Mouse (Mus musculus) limb, embryonic 10.5 days (tissue): ENCODE measurements around the gene Artn. TPM values are rescaled to one million over a fixed set of nuclear protein-coding genes. Genes with fewer than 3 reads are reported as not detected.

ENCODE experiments used
- DNase-seq: peaks from one replicate; pipeline ENCODE4 v3.0.0-alpha.2; 2017; ENCODE audit warnings: low spot score
- H3K27ac ChIP-seq: fragments of 300-500 bp; sonication (generic); 2 replicates; pipeline ENCODE4 v1.5.1; 2016; ENCODE audit warnings: mild to moderate bottlenecking
- H3K27me3 ChIP-seq: fragments of 300-500 bp; sonication (generic); 2 replicates; pipeline ENCODE4 v1.6.1; 2016; ENCODE audit warnings: low read depth, mild to moderate bottlenecking; ENCODE audit not compliant: poor library complexity, severe bottlenecking
- H3K36me3 ChIP-seq: fragments of 300-500 bp; sonication (generic); 2 replicates; pipeline ENCODE4 v1.6.1; 2016; ENCODE audit warnings: mild to moderate bottlenecking, moderate library complexity
- H3K4me1 ChIP-seq: fragments of 300-500 bp; sonication (generic); 2 replicates; pipeline ENCODE4 v1.6.1; 2016
- H3K4me3 ChIP-seq: fragments of 300-500 bp; sonication (generic); 2 replicates; pipeline ENCODE4 v1.5.1; 2016; ENCODE audit warnings: mild to moderate bottlenecking, moderate library complexity
- H3K9me3 ChIP-seq: fragments of 300-500 bp; sonication (generic); replicated peaks from 2 replicates; pipeline ENCODE4 v1.6.1; 2016; ENCODE audit warnings: mild to moderate bottlenecking
- WGBS: fragments of 180-500 bp; shearing (Covaris S2); methylation state at CpG from one replicate; pipeline ENCODE4 v1.1.7; 2016; 5-methylcytosine and 5-hydroxymethylcytosine counted together
- polyA plus RNA-seq: library from polyadenylated mRNA; unstranded; fragments of >200 nt; fragmentation: Nextera tagmentation; extraction: Ambion mirVana; gene quantifications from 2 replicates; pipeline ENCODE4 v1.2.1, GENCODE M21; 2016

Gene Artn
- 6.5 and 13.5 TPM in 2 replicates for polyA plus RNA-seq

DNA sequence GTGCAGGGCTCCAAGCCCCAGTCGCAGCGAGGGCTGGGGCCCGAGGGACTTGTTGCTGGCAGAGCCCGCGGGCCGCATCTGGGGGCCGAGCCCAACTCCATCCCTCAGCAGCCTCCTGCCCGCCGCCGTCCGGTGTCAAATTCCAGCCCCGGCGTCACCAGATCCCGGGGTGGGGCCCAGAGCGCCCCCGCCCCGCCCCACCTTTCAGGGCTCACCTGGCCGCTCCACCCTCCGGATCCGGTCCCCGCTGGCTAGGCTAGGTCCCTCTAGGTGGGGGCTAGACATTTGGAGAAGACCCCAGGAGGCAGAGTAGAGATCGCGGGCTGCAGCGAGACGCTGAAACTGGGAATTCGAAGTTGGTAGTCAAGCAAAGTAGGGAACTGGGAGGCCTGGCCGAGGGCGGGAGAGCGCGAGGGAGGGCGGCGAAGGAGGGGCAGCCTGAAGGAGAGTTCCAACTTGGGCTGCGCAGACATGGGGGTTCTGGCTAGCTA is at the start of gene Artn:
TSS of gene Artn (minus strand) at position 373 of the 491 bp plus-strand sequence.
- Histone ChIP-seq H3K4me1 (peaks cover 42% of the 10 kb centered on the region), H3K4me3 (peak within 1 kb of the TSS; percentile 67), H3K36me3 (peaks cover 11% of the 10 kb centered on the region; the same call in 1 of the 2 replicates), H3K9me3 (no peaks in the 10 kb centered on the region), H3K27ac (peak within 1 kb of the TSS; percentile 85), H3K27me3 (peaks cover 63% of the 10 kb centered on the region)
- under 1% methylated on average over 33 of the region's 33 CpGs for WGBS
- peak; percentile 87 for DNase-seq

GRCm38 (mm10) chr4:117979181-117979580 is 49.6 kb upstream of the Artn start:
- H3K27ac ChIP-seq = no peak overlapping the region
- no peaks in the 10 kb centered on the region for H3K27me3 ChIP-seq
- H3K4me1 ChIP-seq = peaks cover 19% of the 10 kb centered on the region
- 93% methylated on average over 4 of the region's 4 CpGs for WGBS
- no peaks in the 10 kb centered on the region for H3K9me3 ChIP-seq
- H3K4me3 ChIP-seq = no peak overlapping the region
- DNase-seq = no peak
- no peaks in the 10 kb centered on the region for H3K36me3 ChIP-seq

DNA sequence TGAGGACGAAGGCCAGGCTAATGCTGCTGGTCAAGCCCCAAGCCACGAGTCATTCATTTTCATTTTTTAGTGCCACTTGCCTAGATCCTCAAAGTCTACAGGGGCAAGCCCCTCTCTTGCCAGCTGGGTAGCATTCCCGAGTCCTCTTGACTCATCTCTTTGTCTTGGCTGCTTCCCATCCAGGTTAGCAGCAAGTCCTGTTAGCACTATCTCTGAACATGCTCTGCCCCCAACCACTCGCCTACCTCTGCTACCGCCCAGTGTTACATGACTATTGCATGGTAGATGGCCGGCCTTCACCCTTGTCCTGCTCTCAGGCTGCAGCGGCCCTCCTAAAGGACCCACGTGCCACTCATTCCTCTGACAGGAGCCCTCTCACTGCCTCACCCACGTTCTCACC is 48.7 kb upstream of the Artn start:
- Histone ChIP-seq H3K4me3 (no peak overlapping the region), H3K27me3 (no peaks in the 10 kb centered on the region), H3K9me3 (no peaks in the 10 kb centered on the region), H3K36me3 (no peaks in the 10 kb centered on the region), H3K4me1 (peaks cover 24% of the 10 kb centered on the region), H3K27ac (no peak overlapping the region)
- WGBS = 90% methylated on average over 9 of the region's 9 CpGs
- no peak for DNase-seq

DNA sequence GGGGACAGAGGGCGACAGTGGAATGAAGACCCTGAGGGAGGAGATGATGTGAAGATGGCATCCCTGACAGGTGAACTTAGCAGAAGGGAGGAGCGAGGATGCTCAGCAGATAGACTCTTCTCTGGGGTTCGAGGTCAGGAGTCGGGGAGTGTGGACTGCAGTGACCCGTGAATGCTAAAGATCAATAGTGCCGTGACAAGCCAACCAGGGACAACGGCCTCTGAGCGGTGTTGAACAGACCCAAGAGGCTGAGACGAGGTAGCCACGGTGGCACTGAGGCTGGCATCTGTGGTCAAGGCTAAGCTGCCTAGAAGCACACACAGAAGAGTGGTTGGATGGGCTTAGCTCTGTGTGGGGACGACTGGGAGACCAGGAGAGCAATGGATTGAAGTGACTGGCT is 48.3 kb upstream of the Artn start:
- peaks cover 29% of the 10 kb centered on the region for H3K4me1 ChIP-seq
- no peaks in the 10 kb centered on the region for H3K27me3 ChIP-seq
- 0 out of 2 replicates have a peak overlapping the region, but pooled peaks have one; percentile 8 for H3K27ac ChIP-seq
- DNase-seq = no peak
- H3K36me3 ChIP-seq = no peaks in the 10 kb centered on the region
- no peak overlapping the region for H3K4me3 ChIP-seq
- no peaks in the 10 kb centered on the region for H3K9me3 ChIP-seq
- WGBS = 88% methylated on average over 11 of the region's 11 CpGs

DNA sequence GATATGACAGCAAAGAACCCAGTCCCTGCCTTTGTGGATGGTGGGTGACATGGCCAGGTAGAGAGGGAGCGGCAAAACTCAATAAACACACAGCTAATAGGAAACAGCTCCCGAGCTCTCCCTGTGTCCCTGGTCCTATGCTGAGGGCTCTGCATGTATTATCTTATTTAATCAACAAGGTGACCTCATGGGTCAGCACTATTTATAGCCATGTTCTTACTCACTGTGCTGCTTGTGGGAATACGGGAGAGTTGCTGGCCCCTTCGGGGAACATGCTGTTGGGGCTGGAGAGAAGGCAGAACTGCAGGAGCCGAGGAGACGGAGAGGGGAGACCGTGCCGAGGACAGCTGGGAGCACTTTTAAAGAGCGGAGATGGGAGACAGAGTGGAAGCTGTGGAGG is 47.8 kb upstream of the Artn start:
- 78% methylated on average over 9 of the region's 9 CpGs for whole genome bisulfite sequencing
- Histone ChIP-seq H3K36me3 (no peaks in the 10 kb centered on the region), H3K4me1 (peaks cover 32% of the 10 kb centered on the region), H3K9me3 (no peaks in the 10 kb centered on the region), H3K27ac (0 out of 2 replicates have a peak overlapping the region, but pooled peaks have one; percentile 8), H3K4me3 (no peak overlapping the region), H3K27me3 (no peaks in the 10 kb centered on the region)
- no peak for DNase-seq

DNA sequence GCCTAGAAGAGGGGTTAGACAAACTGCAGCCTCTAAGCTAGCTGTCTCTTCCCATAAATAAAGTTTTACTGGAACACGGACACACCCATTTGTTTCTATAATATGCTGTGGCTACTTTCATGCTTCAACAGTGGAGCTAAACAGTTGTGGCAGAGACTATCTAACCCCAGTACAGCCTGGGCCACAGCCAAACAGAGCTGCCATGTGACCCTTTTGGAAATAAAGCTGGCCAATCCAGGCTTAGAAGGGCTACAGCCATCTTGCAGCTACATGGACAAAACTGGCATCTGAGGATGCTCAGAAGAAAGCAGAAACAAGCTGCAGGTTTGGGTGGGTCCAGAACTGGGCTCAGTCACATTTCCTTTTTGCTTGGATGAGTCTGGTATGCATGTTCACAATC is 46.3 kb upstream of the Artn start:
- Histone ChIP-seq H3K27ac (no peak overlapping the region), H3K4me3 (no peak overlapping the region), H3K36me3 (no peaks in the 10 kb centered on the region), H3K9me3 (no peaks in the 10 kb centered on the region), H3K27me3 (no peaks in the 10 kb centered on the region), H3K4me1 (peaks cover 32% of the 10 kb centered on the region)
- WGBS = 92% methylated on average over 1 of the region's 1 CpGs
- no peak for DNase-seq

DNA sequence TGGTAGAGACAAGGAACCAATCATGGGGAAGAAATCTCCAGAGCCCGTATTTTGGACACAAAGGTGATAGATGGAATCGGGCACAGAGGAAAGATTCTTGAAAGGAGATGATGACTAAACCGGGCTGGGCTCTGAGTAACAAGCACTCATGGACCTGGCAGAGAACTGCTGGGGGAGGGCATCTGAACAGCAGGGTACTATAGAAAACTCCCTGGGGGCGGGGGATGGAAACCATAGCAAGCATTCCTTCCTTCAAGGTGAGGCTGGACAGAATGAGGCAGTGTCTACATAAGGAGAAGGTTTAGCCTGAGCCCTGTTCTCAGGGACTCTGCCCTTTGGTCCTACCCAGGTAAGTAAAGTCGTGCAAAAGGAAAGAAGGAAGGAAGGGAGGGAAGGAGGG is 45.2 kb upstream of the Artn start:
- H3K27ac ChIP-seq = no peak overlapping the region; the same call in 1 of the 2 replicates
- 79% methylated on average over 5 of the region's 5 CpGs for WGBS
- no peak overlapping the region for H3K4me3 ChIP-seq
- no peaks in the 10 kb centered on the region for H3K9me3 ChIP-seq
- peaks cover 36% of the 10 kb centered on the region for H3K4me1 ChIP-seq
- no peaks in the 10 kb centered on the region for H3K36me3 ChIP-seq
- H3K27me3 ChIP-seq = no peaks in the 10 kb centered on the region
- no peak for DNase-seq

- Histone ChIP-seq H3K4me1 (peaks cover 39% of the 10 kb centered on the region), H3K9me3 (no peaks in the 10 kb centered on the region), H3K27me3 (no peaks in the 10 kb centered on the region), H3K36me3 (no peaks in the 10 kb centered on the region), H3K4me3 (no peak overlapping the region), H3K27ac (no peak overlapping the region; the same call in 1 of the 2 replicates)
- 40% methylated on average over 10 of the region's 10 CpGs for WGBS
- DNase-seq = no peak
These were observed 43.4 kb upstream of the Artn start for GRCm38 (mm10) chr4:117972999-117973398.

- 72% methylated on average over 14 of the region's 14 CpGs for WGBS
- H3K4me3 ChIP-seq = no peak overlapping the region
- DNase-seq = no peak
- H3K27ac ChIP-seq = peak overlapping the region; percentile 38; the same call in 1 of the 2 replicates
- no peaks in the 10 kb centered on the region for H3K27me3 ChIP-seq
- peaks cover 32% of the 10 kb centered on the region for H3K36me3 ChIP-seq
- peaks cover 21% of the 10 kb centered on the region for H3K4me1 ChIP-seq
- no peaks in the 10 kb centered on the region for H3K9me3 ChIP-seq
These were observed 34.9 kb upstream of the Artn start for GRCm38 (mm10) chr4:117964346-117965025.

- Histone ChIP-seq H3K27ac (peak overlapping the region; percentile 67; the same call in 1 of the 2 replicates), H3K9me3 (no peaks in the 10 kb centered on the region), H3K27me3 (no peaks in the 10 kb centered on the region), H3K4me3 (no peak overlapping the region), H3K4me1 (peaks cover 20% of the 10 kb centered on the region), H3K36me3 (peaks cover 78% of the 10 kb centered on the region)
- WGBS = 42% methylated on average over 4 of the region's 4 CpGs
- DNase-seq = no peak
These were observed 27.9 kb upstream of the Artn start for GRCm38 (mm10) chr4:117957492-117957891.

DNA sequence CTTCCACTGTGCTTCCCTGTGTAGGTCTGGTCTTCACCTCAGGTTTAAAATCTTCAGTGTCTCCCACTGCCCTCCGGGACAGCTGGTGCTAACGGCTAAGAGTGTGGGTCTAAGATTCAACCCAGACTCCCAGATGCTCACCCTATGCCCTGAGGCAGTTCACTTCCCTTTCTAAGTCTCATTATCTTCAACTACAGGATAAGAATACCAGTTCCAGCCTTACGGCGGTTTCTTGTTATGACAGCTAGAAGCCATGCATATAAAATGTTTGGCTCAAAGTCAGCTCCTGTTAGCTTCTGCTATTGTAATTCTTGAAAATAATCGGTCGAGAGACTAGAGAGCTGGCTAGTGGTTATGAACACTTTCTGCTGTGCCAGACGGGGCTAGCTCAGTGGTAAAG is 17.9 kb upstream of the Artn start:
- peaks cover 14% of the 10 kb centered on the region for H3K4me1 ChIP-seq
- no peak overlapping the region; the same call in 1 of the 2 replicates for H3K27ac ChIP-seq
- 87% methylated on average over 7 of the region's 7 CpGs for WGBS
- peaks cover 28% of the 10 kb centered on the region for H3K36me3 ChIP-seq
- DNase-seq = no peak
- no peak overlapping the region for H3K4me3 ChIP-seq
- no peaks in the 10 kb centered on the region for H3K27me3 ChIP-seq
- H3K9me3 ChIP-seq = no peaks in the 10 kb centered on the region

GRCm38 (mm10) chr4:117946639-117947305 is 17.2 kb upstream of the Artn start:
- Histone ChIP-seq H3K27me3 (no peaks in the 10 kb centered on the region), H3K36me3 (peaks cover 21% of the 10 kb centered on the region), H3K27ac (peak overlapping the region; percentile 15; the same call in 1 of the 2 replicates), H3K9me3 (no peaks in the 10 kb centered on the region), H3K4me1 (peaks cover 15% of the 10 kb centered on the region), H3K4me3 (no peak overlapping the region)
- WGBS = 76% methylated on average over 11 of the region's 11 CpGs
- DNase-seq = no peak

DNA sequence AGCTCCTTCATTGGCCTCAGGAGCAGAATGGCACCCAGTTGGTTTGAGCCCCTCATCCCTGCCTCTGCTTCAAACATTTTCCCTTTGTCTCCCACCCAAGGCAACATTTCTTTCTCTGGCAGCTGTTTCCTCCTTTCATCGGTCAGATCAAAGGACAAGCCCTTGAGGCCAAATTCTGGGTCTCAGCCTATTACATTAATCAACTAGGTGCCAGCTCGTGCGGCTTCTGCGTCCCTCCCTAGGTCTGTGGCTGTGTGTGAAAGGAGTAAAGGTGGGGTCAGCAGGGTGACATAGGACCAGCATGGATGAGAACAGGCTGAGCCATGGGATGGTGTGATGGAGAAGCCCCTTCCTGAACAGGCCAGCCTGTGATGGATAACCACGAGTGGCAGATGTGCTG is 13.8 kb upstream of the Artn start:
- Histone ChIP-seq H3K27me3 (no peaks in the 10 kb centered on the region), H3K36me3 (peaks cover 26% of the 10 kb centered on the region), H3K27ac (peak overlapping the region; percentile 73; the same call in 1 of the 2 replicates), H3K4me1 (peaks cover 15% of the 10 kb centered on the region), H3K4me3 (no peak overlapping the region), H3K9me3 (no peaks in the 10 kb centered on the region)
- 3% methylated on average over 5 of the region's 5 CpGs for WGBS
- peak; percentile 43 for DNase-seq
